Mouse (Mus musculus) MEL (cell line): ENCODE data around the gene March5. TPM values are rescaled to one million over a fixed set of nuclear protein-coding genes. Genes with fewer than 3 reads are reported as not detected.
A peak's percentile ranks its signal among the peaks of the same experiment; 100 is the strongest.

Source experiments
- DNase-seq: peaks from one replicate; pipeline ENCODE4 v3.0.0; 2011; ENCODE audit warnings: low read depth, low spot score
- H3K27ac ChIP-seq: 2 replicates; pipeline ENCODE4 v1.5.1; 2012; ENCODE audit warnings: low read depth, mild to moderate bottlenecking, control low read depth, low read length, moderate library complexity; ENCODE audit not compliant: control insufficient read depth
- H3K27me3 ChIP-seq, 2 experiments: fragments of 150-350 bp in 1 of 2; sonication (generic) in 1 of 2; 2 replicates each; pipeline ENCODE4 v1.6.1; 2012; ENCODE audit warnings: low read length in 2 of 2, mild to moderate bottlenecking in 2 of 2, improper control_type of control experiment in 1 of 2, moderate library complexity in 1 of 2; ENCODE audit not compliant: insufficient read depth in 2 of 2, control insufficient read depth in 1 of 2
- H3K36me3 ChIP-seq, 2 experiments: 2 replicates each; pipeline ENCODE4 v1.6.1; 2012 to 2014; ENCODE audit warnings: low read length in 2 of 2, improper control_type of control experiment in 1 of 2, inconsistent platforms in 1 of 2, mild to moderate bottlenecking in 1 of 2; ENCODE audit not compliant: insufficient read depth in 2 of 2, control insufficient read depth in 1 of 2
- H3K4me1 ChIP-seq, 2 experiments: fragments of 150-350 bp in 1 of 2; sonication (generic) in 1 of 2; 2 replicates each; pipeline ENCODE4 v1.6.1; 2012; ENCODE audit warnings: low read length in 2 of 2, improper control_type of control experiment in 1 of 2, mild to moderate bottlenecking in 1 of 2; ENCODE audit not compliant: insufficient read depth in 2 of 2, control insufficient read depth in 1 of 2
- H3K4me3 ChIP-seq, 2 experiments: fragments of 150-350 bp in 1 of 2; sonication (generic) in 1 of 2; 2 replicates each; pipeline ENCODE4 v1.5.1; 2012; ENCODE audit warnings: low read depth in 2 of 2, low read length in 2 of 2, mild to moderate bottlenecking in 2 of 2, moderate library complexity in 2 of 2, control low read depth in 1 of 2, improper control_type of control experiment in 1 of 2; ENCODE audit not compliant: control insufficient read depth in 1 of 2, insufficient read depth in 1 of 2
- H3K79me2 ChIP-seq: 2 replicates; pipeline ENCODE4 v1.6.1; 2012; ENCODE audit warnings: mild to moderate bottlenecking, low read length, moderate library complexity; ENCODE audit not compliant: control insufficient read depth, poor library complexity, insufficient read depth
- H3K9ac ChIP-seq: 2 replicates; pipeline ENCODE4 v1.6.1; 2012; ENCODE audit warnings: low read depth, mild to moderate bottlenecking, control low read depth, low read length, moderate library complexity; ENCODE audit not compliant: control insufficient read depth, poor library complexity, severe bottlenecking
- H3K9me3 ChIP-seq: fragments of 150-350 bp; sonication (generic); replicated peaks from 2 replicates; pipeline ENCODE4 v1.6.1; 2012; ENCODE audit warnings: mild to moderate bottlenecking, low read length, improper control_type of control experiment, moderate library complexity; ENCODE audit not compliant: insufficient read depth
- BHLHE40 ChIP-seq: IDR thresholded peaks from 2 replicates; pipeline ENCODE4 v1.6.1; 2012; ENCODE audit warnings: low read depth, mild to moderate bottlenecking, inconsistent platforms, low read length, improper control_type of control experiment, borderline replicate concordance
- CHD2 ChIP-seq: IDR thresholded peaks from 2 replicates; pipeline ENCODE4 v1.6.1; 2011; ENCODE audit warnings: low read length, improper control_type of control experiment
- ELF1 ChIP-seq: IDR thresholded peaks from 2 replicates; pipeline ENCODE4 v1.6.1; 2014; ENCODE audit warnings: low read depth, mild to moderate bottlenecking, inconsistent platforms, low read length, improper control_type of control experiment, moderate library complexity
- EP300 ChIP-seq, 2 experiments: IDR thresholded peaks; 2 replicates each; pipeline ENCODE4 v1.6.1; 2011; ENCODE audit warnings: improper control_type of control experiment in 2 of 2, low read length in 2 of 2, low read depth in 1 of 2, mild to moderate bottlenecking in 1 of 2
- ETS1 ChIP-seq: IDR thresholded peaks from 2 replicates; pipeline ENCODE4 v1.6.1; 2012; ENCODE audit warnings: low read depth, mild to moderate bottlenecking, inconsistent platforms, low read length, improper control_type of control experiment, moderate library complexity
- GATA1 ChIP-seq: IDR thresholded peaks from 2 replicates; pipeline ENCODE4 v1.6.1; 2011; ENCODE audit warnings: low read depth, low read length, improper control_type of control experiment
- HCFC1 ChIP-seq: IDR thresholded peaks from 2 replicates; pipeline ENCODE4 v1.6.1; 2012; ENCODE audit warnings: low read depth, mild to moderate bottlenecking, inconsistent platforms, low read length, improper control_type of control experiment, moderate library complexity
- JUND ChIP-seq: IDR thresholded peaks from 2 replicates; pipeline ENCODE4 v1.6.1; 2011; ENCODE audit warnings: low read depth, mild to moderate bottlenecking, improper control_type of control experiment, low read length
- KAT2A ChIP-seq: conservative IDR thresholded peaks from 2 replicates; pipeline ENCODE4 v1.6.1; 2012; ENCODE audit warnings: low read depth, low read length, improper control_type of control experiment, inconsistent platforms
- MAFK ChIP-seq: IDR thresholded peaks from 2 replicates; pipeline ENCODE4 v1.6.1; 2011; ENCODE audit warnings: low read depth, mild to moderate bottlenecking, low read length, improper control_type of control experiment, borderline replicate concordance
- MAX ChIP-seq: IDR thresholded peaks from 2 replicates; pipeline ENCODE4 v1.6.1; 2011; ENCODE audit warnings: low read length, improper control_type of control experiment
- MAZ ChIP-seq: IDR thresholded peaks from 2 replicates; pipeline ENCODE4 v1.6.1; 2012; ENCODE audit warnings: low read depth, mild to moderate bottlenecking, inconsistent platforms, low read length, improper control_type of control experiment
- MEF2A ChIP-seq: IDR thresholded peaks from 2 replicates; pipeline ENCODE4 v1.6.1; 2014; ENCODE audit warnings: low read depth, mild to moderate bottlenecking, inconsistent platforms, low read length, improper control_type of control experiment; ENCODE audit not compliant: poor library complexity, insufficient replicate concordance, severe bottlenecking; ENCODE audit errors: extremely low read depth
- MXI1 ChIP-seq: IDR thresholded peaks from 2 replicates; pipeline ENCODE4 v1.6.1; 2011; ENCODE audit warnings: mild to moderate bottlenecking, low read depth, low read length, improper control_type of control experiment
- MYB ChIP-seq: IDR thresholded peaks from 2 replicates; pipeline ENCODE4 v1.6.1; 2011; ENCODE audit warnings: mild to moderate bottlenecking, low read depth, low read length, improper control_type of control experiment
- NELFE ChIP-seq: IDR thresholded peaks from 2 replicates; pipeline ENCODE4 v1.6.1; 2011; ENCODE audit warnings: low read depth, low read length, improper control_type of control experiment
- POLR2A ChIP-seq, 2 experiments: IDR thresholded peaks; 2 replicates each; pipeline ENCODE4 v1.6.1; 2011 to 2012; ENCODE audit warnings: low read length in 2 of 2, mild to moderate bottlenecking in 2 of 2, control low read depth in 1 of 2, improper control_type of control experiment in 1 of 2, low read depth in 1 of 2, moderate library complexity in 1 of 2; ENCODE audit not compliant: control insufficient read depth in 1 of 2, insufficient read depth in 1 of 2, poor library complexity in 1 of 2
- POLR2AphosphoS2 ChIP-seq: IDR thresholded peaks from 2 replicates; pipeline ENCODE4 v1.6.1; 2011; ENCODE audit warnings: low read length, improper control_type of control experiment
- RCOR1 ChIP-seq: IDR thresholded peaks from 2 replicates; pipeline ENCODE4 v1.6.1; 2012; ENCODE audit warnings: low read depth, mild to moderate bottlenecking, inconsistent platforms, low read length, improper control_type of control experiment
- SIN3A ChIP-seq: IDR thresholded peaks from 2 replicates; pipeline ENCODE4 v1.6.1; 2012; ENCODE audit warnings: low read length, improper control_type of control experiment, inconsistent platforms
- SMC3 ChIP-seq: IDR thresholded peaks from 2 replicates; pipeline ENCODE4 v1.6.1; 2011; ENCODE audit warnings: low read depth, low read length, improper control_type of control experiment
- TAL1 ChIP-seq: IDR thresholded peaks from 2 replicates; pipeline ENCODE4 v1.6.1; 2012; ENCODE audit warnings: mild to moderate bottlenecking, inconsistent platforms, low read length, moderate library complexity, mixed read lengths
- TCF12 ChIP-seq: IDR thresholded peaks from 2 replicates; pipeline ENCODE4 v1.6.1; 2014; ENCODE audit warnings: low read depth, mild to moderate bottlenecking, inconsistent platforms, low read length, improper control_type of control experiment, moderate library complexity
- UBTF ChIP-seq: IDR thresholded peaks from 2 replicates; pipeline ENCODE4 v1.6.1; 2012; ENCODE audit warnings: low read depth, mild to moderate bottlenecking, inconsistent platforms, low read length, improper control_type of control experiment, moderate library complexity, borderline replicate concordance; ENCODE audit not compliant: insufficient read depth
- USF1 ChIP-seq: IDR thresholded peaks from 2 replicates; pipeline ENCODE4 v1.6.1; 2014; ENCODE audit warnings: low read depth, mild to moderate bottlenecking, inconsistent platforms, low read length, improper control_type of control experiment, moderate library complexity
- ZMIZ1 ChIP-seq: IDR thresholded peaks from 2 replicates; pipeline ENCODE4 v1.6.1; 2012; ENCODE audit warnings: low read depth, mild to moderate bottlenecking, inconsistent platforms, low read length, improper control_type of control experiment, moderate library complexity
- ZNF384 ChIP-seq: IDR thresholded peaks from 2 replicates; pipeline ENCODE4 v1.6.1; 2012; ENCODE audit warnings: low read depth, mild to moderate bottlenecking, inconsistent platforms, low read length, improper control_type of control experiment
- polyA plus RNA-seq, 2 experiments: library from polyadenylated mRNA; stranded (reverse) in 1 of 2; unstranded in 1 of 2; fragments of >175 nt in 1 of 2; fragments of >200 nt in 1 of 2; gene quantifications; 2 replicates each; pipeline versions ENCODE4 v1.2.1 to v1.2.4; 2012; ENCODE audit warnings: low replicate concordance in 2 of 2, low read depth in 1 of 2; ENCODE audit not compliant: insufficient read length in 2 of 2, insufficient read depth in 1 of 2, missing spikeins in 1 of 2
- total RNA-seq: library from RNA; depleted of rRNA; stranded (reverse); fragments of 300-350 nt; gene quantifications from 2 replicates; pipeline ENCODE4 v1.2.3, GENCODE M21; 2012

March5 gene
- total and polyA plus RNA-seq, 3 experiments = 68.5 to 83.5 TPM; not detected in 1

- no peak overlapping the region for H3K9ac ChIP-seq
- no peaks in the 10 kb centered on the region for H3K27me3 ChIP-seq
- peak overlapping the region; percentile 38 for H3K27ac ChIP-seq
- H3K4me3 ChIP-seq = no peak overlapping the region
- no peaks in the 10 kb centered on the region for H3K9me3 ChIP-seq
- H3K79me2 ChIP-seq = peaks cover 27% of the 10 kb centered on the region
- TF ChIP-seq KAT2A = peak; percentile 38; the same call in 1 of the 2 replicates
- TF ChIP-seq MAX = 0 out of 2 replicates have a peak, but pooled peaks have one; percentile 34
- TF ChIP-seq UBTF = no peak
- TF ChIP-seq HCFC1 = no peak
- TF ChIP-seq NELFE = no peak
- TF ChIP-seq POLR2AphosphoS2 = 0 out of 2 replicates have a peak, but pooled peaks have one; percentile 32
- peak; percentile 95 for TF ChIP-seq ZNF384
- TF ChIP-seq GATA1 = peak; percentile 87
- TF ChIP-seq POLR2A (IDR thresholded peaks at IDR 0.05; ENCODE audit: control insufficient read depth in 1 of 2, insufficient read depth in 1 of 2, low read depth in 1 of 2, low read length in 2 of 2, poor library complexity in 1 of 2) = no peak
- TF ChIP-seq JUND = no peak
- peak; percentile 94 for TF ChIP-seq ETS1
- no peak for TF ChIP-seq MAZ
- TF ChIP-seq MAFK = 0 out of 2 replicates have a peak, but pooled peaks have one; percentile 46
- TF ChIP-seq ELF1 = peak; percentile 25; the same call in 1 of the 2 replicates
- TF ChIP-seq BHLHE40 = peak; percentile 27; the same call in 1 of the 2 replicates
- peak; percentile 62 for TF ChIP-seq TAL1
- peak; percentile 93 for TF ChIP-seq TCF12
- TF ChIP-seq MYB = 0 out of 2 replicates have a peak, but pooled peaks have one; percentile 35
- peak; percentile 50; the same call in 1 of the 2 replicates for TF ChIP-seq MEF2A
- TF ChIP-seq MXI1 = peak; percentile 50; the same call in 1 of the 2 replicates
- no peak for TF ChIP-seq CHD2
- TF ChIP-seq USF1 = no peak
- 0 out of 2 replicates have a peak, but pooled peaks have one; percentile 37 for TF ChIP-seq ZMIZ1
- peak; percentile 55 for TF ChIP-seq RCOR1
- TF ChIP-seq SIN3A = peak; percentile 70
- TF ChIP-seq SMC3 = no peak; the same call in 1 of the 2 replicates
- peak; percentile 76 to 88 for TF ChIP-seq EP300 (IDR thresholded peaks at IDR 0.05; ENCODE audit: low read depth in 1 of 2, low read length in 2 of 2)
- DNase-seq = peak; percentile 88
- H3K4me1 ChIP-seq = peaks cover 25 to 33% of the 10 kb centered on the region in 2 experiments
- H3K36me3 ChIP-seq = peaks cover 17 to 43% of the 10 kb centered on the region in 2 experiments
Measured at GRCm38 (mm10) chr19:37210457-37210856, 3.1 kb downstream of the March5 start.
